Mouse (Mus musculus): ENCODE data around the gene Taok2. TPM values are rescaled to one million over a fixed set of nuclear protein-coding genes. Genes with fewer than 3 reads are reported as not detected.
"Not testable (repeated sequence)": the region's sequence is repeated elsewhere in the genome, so short reads cannot be mapped to it uniquely, and the experiment has no call there.

Gene Taok2
- polyA plus RNA-seq, 1 experiment from 2014 or later, result 68.3 TPM

DNA sequence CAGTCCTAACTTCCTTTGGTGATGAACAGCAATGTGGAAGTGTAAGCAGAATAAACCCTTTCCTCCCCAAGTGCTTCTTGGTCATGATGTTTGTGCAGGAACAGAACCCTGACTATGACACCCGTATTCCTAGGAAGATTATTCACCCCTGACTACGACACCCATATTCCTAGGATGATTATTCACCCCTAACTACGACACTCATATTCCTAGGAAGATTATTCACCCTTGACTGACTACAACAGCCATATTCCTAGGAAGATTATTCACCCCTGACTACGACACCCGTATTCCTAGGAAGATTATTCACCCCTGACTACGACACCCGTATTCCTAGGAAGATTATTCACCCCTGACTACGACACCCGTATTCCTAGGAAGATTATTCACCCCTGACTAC is 15.3 kb upstream of the Taok2 start:
- H3K36me3 ChIP-seq; ATAC-seq (ENCODE audit: low FRiP score, low read depth); H3K27me3 ChIP-seq; H3K4me3 ChIP-seq; H3K4me2 ChIP-seq (replicated peaks); H3K9ac ChIP-seq (replicated peaks); H3K27ac ChIP-seq (replicated peaks); H3K9me3 ChIP-seq: not testable (repeated sequence)
- H3K4me1 ChIP-seq, result peaks cover 14% of the 10 kb centered on the region
- 91% methylated on average over 8 of the region's 9 CpGs for WGBS

DNA sequence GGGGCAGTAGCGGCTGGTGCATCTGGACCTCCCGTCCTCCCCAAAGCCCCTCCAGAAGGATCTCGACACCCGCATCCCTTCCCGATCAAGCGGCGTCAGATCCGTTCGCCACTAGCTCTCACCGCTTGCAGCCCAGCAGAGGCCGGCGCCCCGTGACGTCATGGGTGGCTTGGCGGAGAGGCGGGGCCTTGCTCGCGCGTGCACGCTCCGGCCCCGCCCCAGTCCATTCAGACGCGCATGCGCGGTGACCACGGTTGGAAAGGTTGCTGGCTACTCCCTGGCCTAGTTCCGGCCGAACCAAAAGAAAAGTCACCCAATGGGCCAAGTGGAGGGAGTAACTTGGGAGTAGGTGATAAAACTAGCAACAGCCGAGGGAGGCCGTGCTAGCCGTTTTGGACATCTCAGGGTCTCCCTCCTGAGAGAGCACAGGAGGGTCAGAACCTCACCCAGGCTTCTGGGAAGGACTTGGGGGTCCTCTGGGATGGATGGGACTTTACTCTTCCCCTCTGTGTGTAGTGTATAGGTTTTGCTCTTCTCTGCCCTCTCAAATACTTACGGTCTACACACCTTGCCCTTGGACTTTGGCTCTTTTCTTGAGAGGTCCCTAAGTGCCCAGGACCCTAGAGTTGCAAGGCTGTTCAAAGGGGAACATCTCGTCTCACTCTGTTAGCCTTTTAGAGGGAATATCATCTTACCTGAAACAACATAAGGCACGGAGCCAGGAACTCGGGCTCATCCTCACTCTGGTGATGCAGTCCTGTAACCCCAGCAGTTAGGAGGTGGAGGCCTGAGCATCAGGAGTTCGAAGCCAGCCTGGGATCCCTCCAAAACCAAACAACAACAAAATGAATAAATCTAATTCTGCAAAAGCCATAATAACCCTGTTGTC is 13.8 kb upstream of the Taok2 start:
- H3K4me2 ChIP-seq (replicated peaks), result peak overlapping the region; percentile 72
- H3K9me3 ChIP-seq, result no peaks in the 10 kb centered on the region
- peak; percentile 93 for ATAC-seq (ENCODE audit: low FRiP score, low read depth)
- H3K36me3 ChIP-seq, result 0 out of 2 replicates have a peak, but pooled peaks cover 4% of the 10 kb centered on the region
- peak overlapping the region; percentile 78 for H3K9ac ChIP-seq (replicated peaks)
- H3K27ac ChIP-seq (replicated peaks), result peak overlapping the region; percentile 72
- WGBS, result 11% methylated on average over 37 of the region's 37 CpGs
- no peaks in the 10 kb centered on the region for H3K27me3 ChIP-seq
- H3K4me3 ChIP-seq, result peak overlapping the region; percentile 57
- H3K4me1 ChIP-seq, result peaks cover 14% of the 10 kb centered on the region

DNA sequence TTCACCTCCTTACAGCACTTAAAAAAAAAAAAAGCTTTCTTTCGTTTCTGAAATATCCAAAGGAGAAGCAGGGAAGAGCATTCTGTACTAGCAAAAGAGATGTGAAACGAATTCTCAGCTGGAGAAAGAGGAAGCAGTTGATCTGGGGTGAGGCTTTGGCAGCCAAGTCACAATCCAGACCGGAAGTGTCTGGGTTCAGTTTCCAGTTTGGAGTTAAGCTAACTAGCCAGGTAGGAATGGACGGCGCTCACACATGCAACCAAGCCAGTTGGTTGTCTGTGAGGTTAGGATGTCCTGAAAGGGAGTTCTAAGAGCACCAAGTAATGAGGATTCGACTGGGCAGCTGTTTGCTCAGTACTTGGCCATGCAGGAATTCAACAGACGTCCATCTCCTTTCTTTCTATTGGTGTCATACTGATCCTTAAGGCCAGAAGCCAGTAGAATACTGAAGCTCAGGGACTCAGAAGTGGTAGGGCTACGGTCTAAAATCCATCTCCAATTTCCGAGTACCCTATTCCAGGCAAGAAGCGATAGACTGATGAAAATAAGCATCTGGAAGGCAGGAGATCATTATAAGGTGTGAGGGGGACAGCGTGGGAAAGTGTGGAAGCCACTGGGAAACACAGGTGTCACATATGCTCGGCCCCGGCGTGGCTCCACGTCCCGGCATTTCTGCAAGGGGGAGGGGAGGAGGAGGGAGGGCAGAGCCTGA is 13.0 kb upstream of the Taok2 start:
- Histone ChIP-seq H3K27ac (replicated peaks) (peak overlapping the region; percentile 72), H3K9me3 (no peaks in the 10 kb centered on the region), H3K4me2 (replicated peaks) (peak overlapping the region; percentile 72), H3K9ac (replicated peaks) (peak overlapping the region; percentile 78), H3K4me1 (peaks cover 14% of the 10 kb centered on the region), H3K27me3 (no peaks in the 10 kb centered on the region), H3K4me3 (peak overlapping the region; percentile 57), H3K36me3 (peaks cover 8% of the 10 kb centered on the region; the same call in 1 of the 2 replicates)
- 0 out of 2 replicates have a peak, but pooled peaks have one; percentile 16 for ATAC-seq (ENCODE audit: low FRiP score, low read depth)
- WGBS, result 25% methylated on average over 16 of the region's 16 CpGs

DNA sequence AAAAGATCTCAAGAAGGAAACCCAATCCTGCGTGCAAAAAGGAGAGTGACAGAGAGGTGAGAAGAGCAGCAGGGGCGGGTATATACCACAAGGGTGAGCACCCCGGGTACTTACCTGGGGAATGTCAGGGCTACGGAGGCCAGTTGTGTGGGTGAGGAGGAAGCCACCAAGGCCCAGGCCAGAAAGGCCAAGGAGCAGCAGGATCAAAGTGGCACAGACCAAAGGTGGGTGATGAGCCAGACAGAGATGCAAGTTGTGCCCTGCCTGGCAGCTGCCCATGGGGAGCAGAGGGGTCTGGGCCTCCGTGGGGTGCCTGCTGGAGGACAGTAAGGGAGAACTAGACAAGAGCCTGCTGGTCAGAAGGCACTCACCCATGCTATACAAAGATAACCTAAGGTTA is 12.4 kb upstream of the Taok2 start:
- no peak for ATAC-seq (ENCODE audit: low FRiP score, low read depth)
- Histone ChIP-seq H3K4me1 (peaks cover 14% of the 10 kb centered on the region), H3K27me3 (no peaks in the 10 kb centered on the region), H3K27ac (replicated peaks) (no peak overlapping the region), H3K36me3 (peaks cover 8% of the 10 kb centered on the region; the same call in 1 of the 2 replicates), H3K4me3 (no peak overlapping the region), H3K9me3 (no peaks in the 10 kb centered on the region), H3K9ac (replicated peaks) (no peak overlapping the region), H3K4me2 (replicated peaks) (no peak overlapping the region)
- WGBS, result 82% methylated on average over 5 of the region's 5 CpGs

DNA sequence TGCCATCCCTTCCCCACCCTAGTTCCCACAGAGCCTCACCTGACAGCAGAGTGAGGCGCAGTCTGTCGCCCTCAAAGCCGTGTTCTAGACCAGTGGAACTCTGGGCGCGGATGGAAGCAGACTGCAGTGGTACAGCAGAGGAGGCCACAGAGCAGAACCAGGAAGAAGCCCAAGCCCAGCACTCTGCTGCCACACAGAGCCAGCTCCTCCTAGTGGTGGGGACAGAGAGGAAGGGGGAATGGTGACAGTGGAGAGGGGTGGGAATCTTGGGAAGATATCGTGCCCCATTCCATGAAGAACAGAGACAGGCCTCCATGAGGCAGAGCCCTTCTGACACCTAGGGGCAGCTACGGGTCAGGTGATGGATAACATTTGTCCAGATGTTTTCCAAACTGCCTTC is 4.3 kb upstream of the Taok2 start:
- no peaks in the 10 kb centered on the region for H3K4me1 ChIP-seq
- WGBS, result 51% methylated on average over 7 of the region's 7 CpGs
- no peak overlapping the region for H3K4me3 ChIP-seq
- no peaks in the 10 kb centered on the region for H3K9me3 ChIP-seq
- ATAC-seq (ENCODE audit: low FRiP score, low read depth), result no peak
- no peaks in the 10 kb centered on the region for H3K27me3 ChIP-seq
- H3K9ac ChIP-seq (replicated peaks), result no peak overlapping the region
- peaks cover 22% of the 10 kb centered on the region for H3K36me3 ChIP-seq
- no peak overlapping the region for H3K4me2 ChIP-seq (replicated peaks)
- no peak overlapping the region for H3K27ac ChIP-seq (replicated peaks)

DNA sequence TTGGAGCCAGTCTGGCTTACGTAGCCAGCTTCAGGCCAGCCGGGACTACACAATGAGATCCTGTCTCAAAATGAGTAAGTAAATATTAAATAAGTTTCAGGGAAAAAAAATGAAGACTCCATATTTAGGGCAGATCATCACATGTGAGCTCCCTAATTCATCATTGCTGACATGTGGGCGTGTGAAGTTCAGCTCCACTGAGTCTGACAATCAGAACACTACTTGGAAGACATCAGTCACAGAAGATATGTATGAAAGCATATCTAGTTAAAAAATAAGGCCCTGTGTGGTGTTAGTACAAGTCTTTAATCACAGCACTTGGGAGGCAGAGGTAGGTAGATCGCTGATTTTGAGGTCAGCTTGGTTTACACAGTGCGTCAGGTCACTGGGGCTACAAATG is 2.8 kb upstream of the Taok2 start:
- H3K4me3 ChIP-seq, result no peak overlapping the region
- ATAC-seq (ENCODE audit: low FRiP score, low read depth), result no peak
- WGBS, result 93% methylated on average over 5 of the region's 5 CpGs
- no peak overlapping the region for H3K27ac ChIP-seq (replicated peaks)
- H3K27me3 ChIP-seq, result no peaks in the 10 kb centered on the region
- H3K9ac ChIP-seq (replicated peaks), result no peak overlapping the region
- no peak overlapping the region for H3K4me2 ChIP-seq (replicated peaks)
- H3K36me3 ChIP-seq, result peaks cover 18% of the 10 kb centered on the region
- peaks cover 14% of the 10 kb centered on the region for H3K4me1 ChIP-seq
- no peaks in the 10 kb centered on the region for H3K9me3 ChIP-seq

DNA sequence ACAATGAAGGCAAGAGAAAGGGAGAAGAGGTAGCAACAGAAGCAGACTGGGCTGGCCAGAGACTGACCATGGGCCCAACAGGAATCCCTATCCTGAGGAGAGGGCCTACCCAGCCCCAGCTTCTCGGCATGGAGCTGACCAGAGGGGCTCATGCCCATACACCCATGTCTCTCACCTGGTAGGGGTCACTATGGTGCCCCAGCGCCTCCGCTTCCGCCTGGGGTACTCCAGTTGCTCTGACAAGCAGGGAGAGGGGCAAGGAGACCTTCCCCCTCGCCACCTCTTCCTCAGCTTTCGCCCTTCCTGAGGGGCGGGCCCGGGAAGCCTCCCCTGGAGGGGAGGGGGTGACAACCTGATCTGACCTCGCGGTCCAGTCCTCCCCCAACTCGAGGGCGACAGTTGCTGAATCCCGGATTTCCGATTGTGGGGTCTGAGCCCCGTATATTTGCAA is 747 bp downstream of the Taok2 start:
- Histone ChIP-seq H3K36me3 (peaks cover 18% of the 10 kb centered on the region), H3K9ac (replicated peaks) (peak overlapping the region; percentile 93), H3K4me1 (peaks cover 34% of the 10 kb centered on the region), H3K9me3 (no peaks in the 10 kb centered on the region), H3K27ac (replicated peaks) (peak overlapping the region; percentile 94), H3K4me2 (replicated peaks) (peak overlapping the region; percentile 100), H3K4me3 (peak overlapping the region; percentile 82), H3K27me3 (no peaks in the 10 kb centered on the region)
- ATAC-seq (ENCODE audit: low FRiP score, low read depth), result peak; percentile 9; the same call in 1 of the 2 replicates
- 3% methylated on average over 15 of the region's 15 CpGs for WGBS

DNA sequence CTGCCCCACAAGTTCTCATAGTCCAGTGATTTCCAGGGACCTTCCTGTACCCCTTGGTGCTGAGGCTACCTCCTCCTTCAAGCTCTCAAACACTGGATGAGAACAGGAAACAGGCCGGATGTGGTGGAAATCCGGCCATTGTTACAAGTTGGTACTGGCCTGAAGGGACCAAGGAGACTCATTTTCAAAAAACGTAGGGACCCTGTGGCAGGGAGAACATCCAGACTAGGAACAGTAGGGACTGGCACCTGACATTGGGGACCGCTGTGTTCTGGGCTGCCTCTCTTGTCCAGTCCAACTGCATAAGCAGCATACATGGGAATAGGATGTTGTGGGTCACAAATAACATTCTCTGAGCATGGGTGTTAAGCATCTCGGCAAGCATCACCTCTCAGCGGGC is 3.5 kb downstream of the Taok2 start:
- peaks cover 45% of the 10 kb centered on the region for H3K36me3 ChIP-seq
- ATAC-seq (ENCODE audit: low FRiP score, low read depth), result no peak
- 0 out of 2 replicates have a peak overlapping the region, but pooled peaks have one; percentile 93 for H3K9ac ChIP-seq (replicated peaks)
- H3K4me2 ChIP-seq (replicated peaks), result peak overlapping the region; percentile 100
- H3K27me3 ChIP-seq, result no peaks in the 10 kb centered on the region
- H3K4me1 ChIP-seq, result peaks cover 34% of the 10 kb centered on the region
- H3K9me3 ChIP-seq, result no peaks in the 10 kb centered on the region
- WGBS, result 85% methylated on average over 6 of the region's 6 CpGs
- no peak overlapping the region; the same call in 1 of the 2 replicates for H3K4me3 ChIP-seq
- H3K27ac ChIP-seq (replicated peaks), result no peak overlapping the region

DNA sequence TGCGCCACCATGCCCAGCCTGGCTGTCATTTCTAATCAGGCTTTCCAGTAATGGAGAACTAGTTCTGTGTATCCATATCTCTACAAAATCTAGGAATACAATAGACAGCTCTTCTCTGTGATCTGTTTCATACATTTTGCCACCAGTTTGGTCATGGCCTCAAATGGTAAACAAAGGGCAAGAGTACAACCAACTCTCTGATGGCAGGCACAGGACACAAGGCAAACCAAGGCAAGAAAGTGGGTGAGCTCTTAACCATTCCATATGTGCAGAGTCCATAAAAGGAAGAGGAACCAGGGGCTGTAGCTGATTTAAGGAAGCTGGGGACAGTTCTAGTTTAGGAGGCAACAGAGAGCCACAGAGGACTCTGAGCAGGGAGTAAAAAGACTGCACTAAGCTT is 7.3 kb downstream of the Taok2 start:
- ATAC-seq (ENCODE audit: low FRiP score, low read depth), result no peak
- peaks cover 19% of the 10 kb centered on the region for H3K4me1 ChIP-seq
- no peak overlapping the region for H3K27ac ChIP-seq (replicated peaks)
- 100% methylated on average over 1 of the region's 1 CpGs for WGBS
- no peaks in the 10 kb centered on the region for H3K27me3 ChIP-seq
- no peak overlapping the region for H3K9ac ChIP-seq (replicated peaks)
- no peak overlapping the region for H3K4me2 ChIP-seq (replicated peaks)
- H3K36me3 ChIP-seq, result peaks cover 83% of the 10 kb centered on the region
- no peak overlapping the region for H3K4me3 ChIP-seq
- H3K9me3 ChIP-seq, result no peaks in the 10 kb centered on the region

DNA sequence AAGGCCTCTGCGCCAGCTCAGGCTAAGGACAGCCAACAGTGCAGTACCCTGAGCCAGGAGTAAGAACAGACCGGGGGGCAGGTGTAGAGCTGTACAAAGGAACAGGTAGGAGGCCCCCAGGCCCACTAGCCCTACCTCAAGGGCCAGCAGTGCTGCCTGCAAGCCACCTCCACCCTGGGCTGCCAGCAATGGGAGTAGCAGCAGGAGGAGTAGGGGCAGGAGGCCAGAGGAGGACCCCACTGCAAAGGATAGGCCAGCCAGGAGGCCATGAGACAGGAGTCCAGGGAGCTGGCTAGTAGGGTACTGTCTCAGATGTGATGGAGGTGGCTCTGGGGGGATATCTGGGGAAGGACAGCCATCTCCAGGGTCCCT is 14.0 kb downstream of the Taok2 start:
- Histone ChIP-seq H3K36me3 (peaks cover 100% of the 10 kb centered on the region), H3K27me3 (no peaks in the 10 kb centered on the region), H3K4me3 (no peak overlapping the region), H3K9ac (replicated peaks) (no peak overlapping the region), H3K27ac (replicated peaks) (no peak overlapping the region), H3K4me2 (replicated peaks) (no peak overlapping the region), H3K4me1 (no peaks in the 10 kb centered on the region), H3K9me3 (no peaks in the 10 kb centered on the region)
- 100% methylated on average over 2 of the region's 2 CpGs for WGBS
- no peak for ATAC-seq (ENCODE audit: low FRiP score, low read depth)

DNA sequence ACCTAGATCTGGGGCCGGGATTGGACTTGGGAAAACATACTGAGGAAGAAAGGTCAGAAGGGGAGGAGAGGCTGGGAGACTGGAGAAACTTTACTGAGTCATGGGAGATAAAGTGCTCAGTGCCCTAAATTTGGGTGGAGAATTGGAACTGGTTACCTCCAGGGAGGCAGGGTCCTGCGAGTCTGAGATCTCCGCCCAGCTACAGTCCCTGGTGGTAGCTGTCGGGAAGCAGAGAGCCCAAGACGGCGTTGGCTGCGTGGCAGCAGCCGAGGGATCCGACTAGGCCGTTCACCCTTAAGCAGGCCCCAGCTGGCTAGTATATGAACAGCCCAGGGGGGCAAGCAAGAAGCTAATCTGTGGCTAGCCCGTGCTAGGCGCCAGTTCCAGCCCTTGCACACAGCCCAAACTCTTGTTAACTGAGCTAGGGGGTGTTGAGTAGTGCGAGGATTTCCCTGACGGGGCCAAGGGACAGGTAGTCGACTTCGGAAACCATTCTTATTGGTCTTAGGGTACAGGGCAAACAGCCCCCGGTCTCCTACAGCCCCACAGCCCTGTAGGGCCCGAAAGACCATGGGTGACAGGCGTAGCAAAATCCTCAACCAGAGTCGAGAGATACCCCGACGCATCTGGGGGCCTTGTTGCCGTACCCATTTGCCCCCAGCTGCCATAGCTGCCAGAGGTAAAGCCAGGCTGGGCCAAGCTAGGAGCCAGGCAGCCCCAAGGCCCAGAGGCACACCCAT is 14.6 kb downstream of the Taok2 start:
- H3K9me3 ChIP-seq, result no peaks in the 10 kb centered on the region
- H3K4me3 ChIP-seq, result no peak overlapping the region
- H3K9ac ChIP-seq (replicated peaks), result no peak overlapping the region; the same call in 1 of the 2 replicates
- H3K4me1 ChIP-seq, result no peaks in the 10 kb centered on the region
- 91% methylated on average over 23 of the region's 23 CpGs for WGBS
- no peak overlapping the region for H3K27ac ChIP-seq (replicated peaks)
- no peak for ATAC-seq (ENCODE audit: low FRiP score, low read depth)
- H3K27me3 ChIP-seq, result no peaks in the 10 kb centered on the region
- H3K36me3 ChIP-seq, result peaks cover 100% of the 10 kb centered on the region
- no peak overlapping the region for H3K4me2 ChIP-seq (replicated peaks)

Measured in midbrain, embryonic 12.5 days (tissue).